Mouse (Mus musculus) forebrain, embryonic 11.5 days (tissue): ENCODE results near the gene Esf1. TPM values are rescaled to one million over a fixed set of nuclear protein-coding genes. Genes with fewer than 3 reads are reported as not detected.
"Not testable (repeated sequence)": the region's sequence is repeated elsewhere in the genome, so short reads cannot be mapped to it uniquely, and the experiment has no call there.

Experiments used
- ATAC-seq: fragments of 200-750 bp; cut with Nextera tagmentation; replicated peaks from 2 replicates; pipeline ENCODE4 v1.8.0; 2017; ENCODE audit warnings: moderate TSS enrichment; ENCODE audit not compliant: low FRiP score
- DNase-seq: peaks from one replicate; pipeline ENCODE4 v3.0.0-alpha.2; 2017; ENCODE audit warnings: low spot score
- H3K27ac ChIP-seq: fragments of 300-500 bp; sonication (generic); 2 replicates; pipeline ENCODE4 v1.5.1; 2014; ENCODE audit warnings: low read depth, low read length
- H3K27me3 ChIP-seq: fragments of 300-500 bp; sonication (generic); 2 replicates; pipeline ENCODE4 v1.6.1; 2014; ENCODE audit warnings: mild to moderate bottlenecking, low read length, mixed read lengths; ENCODE audit not compliant: control insufficient read depth, insufficient read depth
- H3K36me3 ChIP-seq: fragments of 300-500 bp; sonication (generic); 2 replicates; pipeline ENCODE4 v1.6.1; 2014; ENCODE audit warnings: mild to moderate bottlenecking, low read length, moderate library complexity, mixed read lengths; ENCODE audit not compliant: control insufficient read depth, insufficient read depth
- H3K4me1 ChIP-seq: fragments of 300-500 bp; sonication (generic); replicated peaks from 2 replicates; pipeline ENCODE4 v1.6.1; 2014; ENCODE audit warnings: low read length, mixed read lengths; ENCODE audit not compliant: control insufficient read depth, insufficient read depth
- H3K4me2 ChIP-seq: fragments of 300-500 bp; sonication (generic); 2 replicates; pipeline ENCODE4 v1.6.1; 2014; ENCODE audit warnings: low read depth, mild to moderate bottlenecking, low read length, moderate library complexity, mixed read lengths; ENCODE audit not compliant: severe bottlenecking
- H3K4me3 ChIP-seq: fragments of 300-500 bp; sonication (generic); 2 replicates; pipeline ENCODE4 v1.5.1; 2014; ENCODE audit warnings: low read depth, low read length
- H3K9ac ChIP-seq: fragments of 300-500 bp; sonication (generic); 2 replicates; pipeline ENCODE4 v1.6.1; 2014; ENCODE audit warnings: low read length
- H3K9me3 ChIP-seq: fragments of 300-500 bp; sonication (generic); 2 replicates; pipeline ENCODE4 v1.6.1; 2016; ENCODE audit warnings: low read length, mixed read lengths; ENCODE audit not compliant: control insufficient read depth
- WGBS: fragments of 180-500 bp; shearing (Covaris S2); extraction: QIAGEN DNeasy Blood & Tissue Kit; methylation state at CpG from one replicate; pipeline ENCODE4 v1.1.7; 2014; 5-methylcytosine and 5-hydroxymethylcytosine counted together
- polyA plus RNA-seq: library from polyadenylated mRNA; unstranded; fragments of >200 nt; fragmentation: Nextera tagmentation; extraction: Ambion mirVana; gene quantifications from 2 replicates; pipeline ENCODE4 v1.2.1, GENCODE M21; 2014

Esf1 gene
- polyA plus RNA-seq, 1 experiment from 2014 or later = 34.8 TPM

DNA sequence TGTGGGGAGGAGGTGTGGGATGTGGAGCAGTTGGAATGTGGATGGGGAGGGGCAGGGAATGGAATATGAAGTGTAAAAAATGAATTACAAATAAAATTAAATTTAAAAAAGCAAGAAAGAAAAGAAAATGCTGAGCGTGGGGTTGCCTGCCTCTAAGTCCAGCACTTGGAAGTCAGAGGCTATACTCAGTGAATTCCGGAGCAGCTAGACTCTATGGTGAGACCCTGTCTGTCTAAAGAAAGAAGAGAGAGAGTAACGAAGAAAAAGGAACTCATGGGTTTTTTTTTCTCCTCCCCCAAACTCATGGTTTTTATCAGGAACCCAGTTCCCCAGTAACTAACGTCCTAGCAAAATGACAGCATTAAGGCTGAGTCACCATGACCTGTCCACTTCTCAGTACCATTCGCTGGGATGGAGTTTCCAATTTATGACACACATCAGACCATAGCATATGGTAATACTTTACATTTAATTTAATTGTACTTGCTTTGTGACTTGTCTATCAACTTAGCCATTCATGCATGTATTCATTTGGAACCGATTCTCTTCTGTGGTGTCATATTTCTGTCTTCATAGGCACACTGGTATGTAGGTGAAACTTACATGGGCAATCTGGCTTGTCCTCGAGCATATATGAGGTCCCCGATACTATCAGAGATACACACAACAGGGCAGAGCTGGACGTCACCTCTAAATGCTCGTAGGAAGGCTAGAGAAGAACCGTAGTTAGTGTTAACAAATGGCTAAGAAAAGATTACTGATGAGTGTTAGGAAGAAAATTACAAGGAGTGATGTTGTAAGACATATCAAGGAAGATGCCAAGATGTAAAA is 89.4 kb downstream of the Esf1 start:
- no peak overlapping the region for H3K27ac ChIP-seq
- H3K4me2 ChIP-seq = no peak overlapping the region
- H3K27me3 ChIP-seq = no peaks in the 10 kb centered on the region
- H3K9ac ChIP-seq = no peak overlapping the region
- no peak for DNase-seq
- WGBS = 89% methylated on average over 11 of the region's 11 CpGs
- H3K36me3 ChIP-seq = no peaks in the 10 kb centered on the region
- no peaks in the 10 kb centered on the region for H3K4me1 ChIP-seq
- H3K4me3 ChIP-seq = no peak overlapping the region
- ATAC-seq = no peak
- H3K9me3 ChIP-seq = no peaks in the 10 kb centered on the region

DNA sequence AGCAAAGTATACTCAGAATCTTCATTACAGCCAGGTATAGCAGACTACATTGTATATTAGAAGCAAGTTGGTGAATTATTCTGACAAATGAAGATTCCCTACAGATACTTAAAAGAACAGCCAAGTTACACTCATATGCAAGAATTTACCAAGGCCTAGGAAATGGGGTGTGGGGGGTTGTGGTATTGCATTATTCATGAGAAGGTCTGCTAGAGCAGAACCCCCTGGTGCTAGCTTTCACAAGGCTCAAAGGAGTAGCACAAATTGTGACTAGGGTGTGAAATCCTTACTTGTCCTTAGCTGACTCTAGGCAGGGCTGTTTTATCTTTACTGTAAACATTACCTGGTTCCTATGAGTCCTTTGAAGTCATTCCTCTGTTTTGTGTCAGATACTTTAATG is 91.1 kb downstream of the Esf1 start:
- not testable (repeated sequence) for H3K9ac ChIP-seq, H3K27me3 ChIP-seq, ATAC-seq, H3K4me1 ChIP-seq, H3K27ac ChIP-seq, H3K36me3 ChIP-seq, H3K4me3 ChIP-seq, H3K9me3 ChIP-seq, H3K4me2 ChIP-seq, DNase-seq

DNA sequence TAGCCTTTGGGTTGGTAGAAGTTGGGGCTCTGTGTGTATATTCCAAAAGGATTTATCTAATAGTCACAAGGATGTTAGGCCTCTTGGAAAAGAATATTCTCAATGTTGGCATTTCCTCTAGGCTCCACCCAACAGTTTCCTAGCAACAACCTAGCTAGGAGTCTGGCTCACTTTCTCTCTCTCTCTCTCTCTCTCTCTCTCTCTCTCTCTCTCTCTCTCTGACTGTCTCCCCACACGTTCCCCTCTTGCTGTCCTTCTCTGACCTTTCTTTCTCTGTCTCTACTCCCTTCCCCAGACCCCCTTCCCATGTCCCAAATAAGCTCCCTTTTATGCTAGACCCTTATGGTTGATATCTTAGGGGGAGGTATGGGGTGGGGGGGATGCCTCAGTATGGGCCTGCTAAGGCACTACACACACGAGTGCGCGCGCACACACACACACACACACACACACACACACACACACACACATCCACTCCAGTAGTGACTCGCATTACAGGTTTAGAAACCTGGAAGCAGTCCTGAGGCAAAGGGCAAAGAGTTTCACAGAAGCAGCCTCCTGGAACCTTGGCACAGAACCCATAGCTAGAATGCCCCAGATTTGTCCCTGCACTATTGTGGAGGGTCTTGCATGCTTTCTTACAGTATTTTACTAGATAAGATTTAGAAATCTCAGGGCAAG is 91.6 kb downstream of the Esf1 start:
- DNase-seq (no peak), ATAC-seq (no peak)
- Histone ChIP-seq H3K4me2 (no peak overlapping the region), H3K9ac (no peak overlapping the region), H3K4me3 (no peak overlapping the region), H3K27ac (no peak overlapping the region), H3K27me3 (no peaks in the 10 kb centered on the region), H3K4me1 (no peaks in the 10 kb centered on the region), H3K9me3 (no peaks in the 10 kb centered on the region), H3K36me3 (no peaks in the 10 kb centered on the region)
- WGBS = 60% methylated on average over 6 of the region's 6 CpGs

DNA sequence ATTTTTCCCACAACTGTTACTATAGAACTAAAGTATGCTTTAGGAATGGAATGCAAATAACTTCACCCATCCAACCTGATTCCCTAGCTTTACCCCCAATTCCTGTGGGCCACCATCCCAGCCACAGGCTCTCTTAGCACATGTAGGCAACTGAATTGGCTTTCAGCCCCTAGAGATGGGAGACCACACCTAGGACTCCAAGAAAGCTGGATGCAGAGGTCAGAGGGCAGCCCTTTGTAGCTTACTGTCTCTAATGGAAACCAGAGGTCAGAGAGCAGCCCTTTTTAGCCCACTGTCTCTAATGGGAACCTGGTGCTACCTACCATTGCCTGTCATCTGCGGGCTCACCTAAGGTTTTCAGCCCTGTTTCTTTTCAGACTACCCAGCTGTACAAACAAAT is 92.9 kb downstream of the Esf1 start:
- Histone ChIP-seq H3K9ac (no peak overlapping the region), H3K9me3 (no peaks in the 10 kb centered on the region), H3K27me3 (no peaks in the 10 kb centered on the region), H3K27ac (no peak overlapping the region), H3K36me3 (no peaks in the 10 kb centered on the region), H3K4me1 (no peaks in the 10 kb centered on the region), H3K4me2 (no peak overlapping the region), H3K4me3 (no peak overlapping the region)
- 28% methylated on average over 1 of the region's 1 CpGs for WGBS
- no peak for ATAC-seq
- DNase-seq = no peak

DNA sequence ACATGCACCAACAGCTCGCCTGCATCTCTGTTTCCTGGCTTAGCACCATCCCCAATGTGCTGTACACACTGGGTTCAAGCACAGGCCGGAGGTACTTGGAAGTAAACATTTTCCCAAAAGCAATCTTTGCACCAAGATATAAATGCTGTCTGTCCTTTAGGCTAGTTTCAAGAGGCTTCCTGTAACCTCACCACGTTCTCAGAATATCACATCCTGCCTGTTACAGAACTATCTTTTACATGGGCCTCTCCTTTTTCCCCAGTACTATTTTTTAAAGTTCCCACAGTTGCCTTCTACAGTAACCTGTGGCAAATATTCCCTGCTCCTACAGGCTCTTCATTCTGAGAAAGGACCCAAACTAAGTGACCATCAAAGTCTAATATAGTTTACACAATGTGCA is 95.2 kb downstream of the Esf1 start:
- no peaks in the 10 kb centered on the region for H3K9me3 ChIP-seq
- no peaks in the 10 kb centered on the region for H3K4me1 ChIP-seq
- H3K4me3 ChIP-seq = no peak overlapping the region
- no peak overlapping the region for H3K27ac ChIP-seq
- H3K4me2 ChIP-seq = no peak overlapping the region
- no peak overlapping the region for H3K9ac ChIP-seq
- no peaks in the 10 kb centered on the region for H3K27me3 ChIP-seq
- H3K36me3 ChIP-seq = no peaks in the 10 kb centered on the region
- DNase-seq (no peak), ATAC-seq (no peak)
- 84% methylated on average over 3 of the region's 3 CpGs for WGBS

Other genes starting within 250 kb of the Esf1 start
- gene Tasp1, start 103.8 kb downstream of the Esf1 start, polyA plus RNA-seq = 19.8 and 21.1 TPM in 2 replicates
- gene Gm17374, start 18.5 kb downstream of the Esf1 start, polyA plus RNA-seq = not detected in 2 replicates
- 29.4 and 31.6 TPM in 2 replicates for gene Ndufaf5, start 85 bp upstream of the Esf1 start, polyA plus RNA-seq
- not detected in 2 replicates for gene Sel1l2, start 219.1 kb upstream of the Esf1 start, polyA plus RNA-seq
- 45.9 and 47.6 TPM in 2 replicates for gene Macrod2, start 224.7 kb upstream of the Esf1 start, polyA plus RNA-seq